ENCODE assay signal across 22 mouse cellular contexts in genomic region chr7:19449165-19449564, GRCm38 (mm10). TPM values are rescaled to one million over a fixed set of nuclear protein-coding genes. Genes with fewer than 3 reads are reported as not detected.
DNase-seq lines count a peak whose midpoint lies in the region; ATAC-seq and TF ChIP-seq lines count a peak whose summit lies in the region.
"Had no signal": no experiment of that assay in that cellular context is flagged by ENCODE, and none has a peak within 500 bp of the region (broad histone marks: within the 10 kb centered on the region; RNA-seq: fewer than 3 reads in every experiment).

No protein-coding gene starts in this region.

- ATAC-seq in forebrain, embryonic 13.5 days = 0 out of 2 replicates have a peak, but pooled peaks have one; percentile 25
- no peak for ATAC-seq in forebrain, embryonic 14.5 days
- peak; percentile 68 for ATAC-seq in forebrain, postnatal 0 days
- ATAC-seq: activated CD4-positive, CD25-positive, alpha-beta regulatory T cell, adult 4 months; intestine, postnatal 0 days had no signal

- no peak overlapping the region for H3K4me2 ChIP-seq in forebrain, embryonic 13.5 days
- no peak overlapping the region for H3K4me2 ChIP-seq in forebrain, embryonic 14.5 days (ENCODE audit: low read length)
- H3K4me2 ChIP-seq in forebrain, postnatal 0 days (ENCODE audit: low read depth) = no peak overlapping the region
- H3K4me2 ChIP-seq: embryonic facial prominence, embryonic 12.5 days; heart, embryonic 11.5 days; hindbrain, embryonic 12.5 days; hindbrain, embryonic 15.5 days had no signal

- intact Hi-C loops in left cerebral cortex, postnatal 4 days (cut with DNase I) = no loop called here
- intact Hi-C loops in left cerebral cortex, postnatal 25 days (cut with DNase I) = no loop called here

- H3K9me3 ChIP-seq in forebrain, embryonic 13.5 days (replicated peaks) = no peaks in the 10 kb centered on the region
- no peaks in the 10 kb centered on the region for H3K9me3 ChIP-seq in forebrain, embryonic 14.5 days (replicated peaks; ENCODE audit: control insufficient read depth, low read length)
- no peaks in the 10 kb centered on the region for H3K9me3 ChIP-seq in forebrain, postnatal 0 days (ENCODE audit: low read length)
- H3K9me3 ChIP-seq in forebrain, embryonic 10.5 days = peaks cover 8% of the 10 kb centered on the region
- H3K9me3 ChIP-seq: hindbrain, embryonic 12.5 days; hindbrain, embryonic 15.5 days had no signal

- H3K4me3 ChIP-seq in forebrain, embryonic 13.5 days = no peak overlapping the region
- H3K4me3 ChIP-seq in forebrain, embryonic 14.5 days (ENCODE audit: low read depth, low read length) = no peak overlapping the region
- no peak overlapping the region for H3K4me3 ChIP-seq in forebrain, postnatal 0 days (ENCODE audit: low read depth, low read length)
- H3K4me3 ChIP-seq in forebrain, embryonic 10.5 days = no peak overlapping the region
- H3K4me3 ChIP-seq: embryonic facial prominence, embryonic 12.5 days; erythroblast, embryonic 14.5 days; gastrocnemius, adult 2 months; hindbrain, embryonic 12.5 days; hindbrain, embryonic 15.5 days had no signal

- H3K27ac ChIP-seq in forebrain, embryonic 13.5 days = no peak overlapping the region
- no peak overlapping the region for H3K27ac ChIP-seq in forebrain, embryonic 14.5 days (ENCODE audit: low read depth, low read length)
- H3K27ac ChIP-seq in forebrain, postnatal 0 days (ENCODE audit: low read depth, low read length) = 0 out of 2 replicates have a peak overlapping the region, but pooled peaks have one; percentile 9
- H3K27ac ChIP-seq in forebrain, embryonic 10.5 days = no peak overlapping the region
- H3K27ac ChIP-seq: embryonic facial prominence, embryonic 12.5 days; gastrocnemius, adult 2 months; hindbrain, embryonic 12.5 days; hindbrain, embryonic 15.5 days had no signal

- no peak overlapping the region for H3K9ac ChIP-seq in forebrain, embryonic 13.5 days
- no peak overlapping the region for H3K9ac ChIP-seq in forebrain, embryonic 14.5 days (ENCODE audit: low read length)
- no peak overlapping the region for H3K9ac ChIP-seq in forebrain, postnatal 0 days
- H3K9ac ChIP-seq: embryonic facial prominence, embryonic 12.5 days; hindbrain, embryonic 12.5 days; hindbrain, embryonic 15.5 days had no signal

- WGBS in forebrain, embryonic 13.5 days = 90% methylated on average over 12 of the region's 12 CpGs
- 86% methylated on average over 12 of the region's 12 CpGs for WGBS in forebrain, embryonic 14.5 days
- 68% methylated on average over 12 of the region's 12 CpGs for WGBS in forebrain, postnatal 0 days
- 91% methylated on average over 12 of the region's 12 CpGs for WGBS in forebrain, embryonic 10.5 days

- DNase-seq in cerebellum, postnatal 10 days = peak; percentile 76 to 80
- DNase-seq in cerebellum, adult 18-20 months = no peak
- no peak for DNase-seq in forebrain, embryonic 14.5 days (ENCODE audit: low spot score)
- peak; percentile 40 for DNase-seq in forebrain, postnatal 0 days
- DNase-seq in forebrain, embryonic 10.5 days (ENCODE audit: extremely low spot score, low spot score) = no peak
- peak; percentile 22 for DNase-seq in left cerebral cortex, postnatal 4 days
- DNase-seq in left cerebral cortex, postnatal 25 days (ENCODE audit: low spot score in 2 of 2) = no peak
- DNase-seq: adrenal gland, adult 8-10 months; adrenal gland, postnatal 25 days; cerebellum, adult 11-12 months; cerebellum, adult 9-11 months; gastrocnemius, adult 2 months; gastrocnemius, postnatal 14 days; heart, adult 11 months had no signal

- peaks cover 78% of the 10 kb centered on the region for H3K36me3 ChIP-seq in forebrain, embryonic 13.5 days (ENCODE audit: poor library complexity, severe bottlenecking)
- peaks cover 69% of the 10 kb centered on the region for H3K36me3 ChIP-seq in forebrain, embryonic 14.5 days (ENCODE audit: control insufficient read depth, insufficient read depth, low read length)
- peaks cover 56% of the 10 kb centered on the region for H3K36me3 ChIP-seq in forebrain, postnatal 0 days (ENCODE audit: insufficient read depth)
- peaks cover 87% of the 10 kb centered on the region for H3K36me3 ChIP-seq in forebrain, embryonic 10.5 days (replicated peaks)

- no peaks in the 10 kb centered on the region for H3K4me1 ChIP-seq in forebrain, embryonic 13.5 days
- H3K4me1 ChIP-seq in forebrain, embryonic 14.5 days (ENCODE audit: control insufficient read depth, insufficient read depth, low read length) = no peaks in the 10 kb centered on the region
- no peaks in the 10 kb centered on the region for H3K4me1 ChIP-seq in forebrain, postnatal 0 days (ENCODE audit: insufficient read depth)
- no peaks in the 10 kb centered on the region for H3K4me1 ChIP-seq in forebrain, embryonic 10.5 days
- H3K4me1 ChIP-seq: embryonic facial prominence, embryonic 12.5 days; hindbrain, embryonic 12.5 days; hindbrain, embryonic 15.5 days had no signal

- TF ChIP-seq CTCF in forebrain, postnatal 0 days (IDR thresholded peaks at IDR 0.05; ENCODE audit: low read depth) = no peak

- H3K27me3 ChIP-seq in forebrain, embryonic 13.5 days = no peaks in the 10 kb centered on the region
- H3K27me3 ChIP-seq in forebrain, embryonic 14.5 days (replicated peaks; ENCODE audit: control insufficient read depth, insufficient read depth, low read length) = no peaks in the 10 kb centered on the region
- no peaks in the 10 kb centered on the region for H3K27me3 ChIP-seq in forebrain, postnatal 0 days (ENCODE audit: insufficient read depth, low read length)
- no peaks in the 10 kb centered on the region for H3K27me3 ChIP-seq in forebrain, embryonic 10.5 days (ENCODE audit: poor library complexity, severe bottlenecking)
- H3K27me3 ChIP-seq: embryonic facial prominence, embryonic 12.5 days; hindbrain, embryonic 12.5 days; hindbrain, embryonic 15.5 days had no signal

RNA-seq across cellular contexts. Expression of gene Mark4, which starts 9.5 kb away (rescaled TPM):
- polyA plus RNA-seq in forebrain, embryonic 13.5 days (2015; fragmentation: Nextera tagmentation; extraction: Ambion mirVana) = 11.7 and 12.2 TPM in 2 replicates
- polyA plus RNA-seq in forebrain, embryonic 14.5 days (2014; fragmentation: Nextera tagmentation; extraction: Ambion mirVana) = 9.2 and 13.0 TPM in 2 replicates
- 46.7 and 47.1 TPM in 2 replicates for total RNA-seq in forebrain, postnatal 0 days (2014; rRNA removed)
- polyA plus RNA-seq in forebrain, postnatal 0 days (2015; fragmentation: Nextera tagmentation; extraction: Ambion mirVana) = 16.1 and 21.0 TPM in 2 replicates
- 5.7 and 6.5 TPM in 2 replicates for polyA plus RNA-seq in forebrain, embryonic 10.5 days (2016; fragmentation: Nextera tagmentation; extraction: Ambion mirVana)
- 100 to 1,000 TPM; 118 to 119 TPM for total RNA-seq in left cerebral cortex, postnatal 4 days (2021)
- 10 to 100 TPM; 76.2 to 78.6 TPM for total RNA-seq in left cerebral cortex, postnatal 25 days (2021)

RNA-seq across cellular contexts. Expression of gene Exoc3l2, which starts 14.0 kb away (rescaled TPM):
- polyA plus RNA-seq in forebrain, embryonic 13.5 days (2015; fragmentation: Nextera tagmentation; extraction: Ambion mirVana) = 0.13 and 0.29 TPM in 2 replicates
- polyA plus RNA-seq in forebrain, embryonic 14.5 days (2014; fragmentation: Nextera tagmentation; extraction: Ambion mirVana) = 0.16 and 0.25 TPM in 2 replicates
- total RNA-seq in forebrain, postnatal 0 days (2014; rRNA removed) = 0.14 and 0.23 TPM in 2 replicates
- 0.36 and 0.38 TPM in 2 replicates for polyA plus RNA-seq in forebrain, postnatal 0 days (2015; fragmentation: Nextera tagmentation; extraction: Ambion mirVana)
- polyA plus RNA-seq in forebrain, embryonic 10.5 days (2016; fragmentation: Nextera tagmentation; extraction: Ambion mirVana) = 0.82 and 0.99 TPM in 2 replicates
- total RNA-seq in left cerebral cortex, postnatal 4 days (2021) = under 1 TPM; 0.42 to 0.46 TPM
- total RNA-seq in left cerebral cortex, postnatal 25 days (2021) = under 1 TPM; 0.18 to 0.64 TPM
- polyA plus RNA-seq: activated CD4-positive, CD25-positive, alpha-beta regulatory T cell, adult 4 months had no signal

RNA-seq across cellular contexts. Expression of gene Ckm, which starts 44.6 kb away (rescaled TPM):
- polyA plus RNA-seq in forebrain, embryonic 13.5 days (2015; fragmentation: Nextera tagmentation; extraction: Ambion mirVana) = not detected in 2 replicates
- polyA plus RNA-seq in forebrain, embryonic 14.5 days (2014; fragmentation: Nextera tagmentation; extraction: Ambion mirVana) = not detected in 2 replicates
- total RNA-seq in forebrain, postnatal 0 days (2014; rRNA removed) = 0.48 and 4.2 TPM in 2 replicates
- polyA plus RNA-seq in forebrain, postnatal 0 days (2015; fragmentation: Nextera tagmentation; extraction: Ambion mirVana) = not detected in 2 replicates
- not detected in 2 replicates for polyA plus RNA-seq in forebrain, embryonic 10.5 days (2016; fragmentation: Nextera tagmentation; extraction: Ambion mirVana)
- total RNA-seq in left cerebral cortex, postnatal 4 days (2021) = not detected
- total RNA-seq in left cerebral cortex, postnatal 25 days (2021) = not detected
- total RNA-seq: adrenal gland, adult 8-10 months; adrenal gland, postnatal 25 days had no signal
- polyA plus RNA-seq: erythroblast, embryonic 14.5 days had no signal

RNA-seq across cellular contexts. Expression of gene Klc3, which starts 45.3 kb away (rescaled TPM):
- polyA plus RNA-seq in forebrain, embryonic 13.5 days (2015; fragmentation: Nextera tagmentation; extraction: Ambion mirVana) = 1.5 and 2.6 TPM in 2 replicates
- polyA plus RNA-seq in forebrain, embryonic 14.5 days (2014; fragmentation: Nextera tagmentation; extraction: Ambion mirVana) = 0.81 and 1.3 TPM in 2 replicates
- 2.2 and 3.0 TPM in 2 replicates for total RNA-seq in forebrain, postnatal 0 days (2014; rRNA removed)
- polyA plus RNA-seq in forebrain, postnatal 0 days (2015; fragmentation: Nextera tagmentation; extraction: Ambion mirVana) = 2.1 and 2.9 TPM in 2 replicates
- polyA plus RNA-seq in forebrain, embryonic 10.5 days (2016; fragmentation: Nextera tagmentation; extraction: Ambion mirVana) = 3.6 and 4.8 TPM in 2 replicates
- 1 to 10 TPM; 1.2 to 1.3 TPM for total RNA-seq in left cerebral cortex, postnatal 4 days (2021)
- total RNA-seq in left cerebral cortex, postnatal 25 days (2021) = 1 to 10 TPM; 1.8 to 2.4 TPM
- polyA plus RNA-seq: erythroblast, embryonic 14.5 days had no signal

RNA-seq across cellular contexts. Expression of gene Bloc1s3, which starts 59.0 kb away (rescaled TPM):
- 3.3 and 3.4 TPM in 2 replicates for polyA plus RNA-seq in forebrain, embryonic 13.5 days (2015; fragmentation: Nextera tagmentation; extraction: Ambion mirVana)
- 2.1 and 2.3 TPM in 2 replicates for polyA plus RNA-seq in forebrain, embryonic 14.5 days (2014; fragmentation: Nextera tagmentation; extraction: Ambion mirVana)
- 17.3 and 17.8 TPM in 2 replicates for total RNA-seq in forebrain, postnatal 0 days (2014; rRNA removed)
- polyA plus RNA-seq in forebrain, postnatal 0 days (2015; fragmentation: Nextera tagmentation; extraction: Ambion mirVana) = 4.5 and 5.1 TPM in 2 replicates
- polyA plus RNA-seq in forebrain, embryonic 10.5 days (2016; fragmentation: Nextera tagmentation; extraction: Ambion mirVana) = 2.1 and 2.3 TPM in 2 replicates
- total RNA-seq in left cerebral cortex, postnatal 4 days (2021) = 1 to 10 TPM; 8.5 to 8.8 TPM
- total RNA-seq in left cerebral cortex, postnatal 25 days (2021) = 1 to 10 TPM; 6.7 to 7.4 TPM

Comparison
In these comparisons a context has a peak if more than half of its experiments do, and no peak if none do; other contexts are left out.
1. DNase-seq: peak in cerebellum, postnatal 10 days (2 of 2), forebrain, postnatal 0 days (single experiment) and left cerebral cortex, postnatal 4 days (single experiment); none in cerebellum, adult 18-20 months (0 of 2), forebrain, embryonic 14.5 days (single experiment), forebrain, embryonic 10.5 days (single experiment) and left cerebral cortex, postnatal 25 days (0 of 2).